Mouse (Mus musculus) bone marrow, adult 2 months (tissue): ENCODE measurements around the gene Cyfip1. TPM values are rescaled to one million over a fixed set of nuclear protein-coding genes. Genes with fewer than 3 reads are reported as not detected.

Experiments used
- H3K27ac ChIP-seq: fragments of 200-500 bp; 2 replicates; pipeline ENCODE4 v1.5.1; 2012; ENCODE audit warnings: low read depth, mild to moderate bottlenecking, control low read depth, inconsistent platforms, low read length; ENCODE audit not compliant: control insufficient read depth, poor library complexity, insufficient read depth
- H3K4me1 ChIP-seq: fragments of 200-500 bp; 2 replicates; pipeline ENCODE4 v1.6.1; 2011; ENCODE audit warnings: low read length; ENCODE audit not compliant: control insufficient read depth, insufficient read depth
- H3K4me3 ChIP-seq: fragments of 200-500 bp; replicated peaks from 2 replicates; pipeline ENCODE3; 2011; ENCODE audit warnings: mild to moderate bottlenecking, low read depth, low read length, control low read depth; ENCODE audit not compliant: control insufficient read depth
- CTCF ChIP-seq: fragments of 200-500 bp; IDR thresholded peaks from 2 replicates; pipeline ENCODE4 v1.5.1; 2011; ENCODE audit warnings: low read length, control low read depth; ENCODE audit not compliant: control insufficient read depth, insufficient read depth
- POLR2A ChIP-seq: fragments of 200-500 bp; IDR thresholded peaks from 2 replicates; pipeline ENCODE4 v1.6.1; 2011; ENCODE audit warnings: low read depth, mild to moderate bottlenecking, control low read depth, low read length, borderline replicate concordance; ENCODE audit not compliant: control insufficient read depth
- WGBS: fragments of 180-500 bp; shearing (Covaris S2); methylation state at CpG from one replicate; pipeline ENCODE4 v1.1.7; 2018; 5-methylcytosine and 5-hydroxymethylcytosine counted together
- polyA plus RNA-seq: library from polyadenylated mRNA; stranded (reverse); fragments of >200 nt; gene quantifications from 2 replicates; pipeline ENCODE4 v1.2.4, GENCODE M21; 2011; ENCODE audit warnings: low replicate concordance; ENCODE audit not compliant: missing spikeins, insufficient read depth, insufficient read length

The Cyfip1 gene
- polyA plus RNA-seq, 1 experiment = 14.1 TPM

GRCm38 (mm10) chr7:55836877-55837276 is 4.7 kb upstream of the Cyfip1 start:
- H3K4me3 ChIP-seq = no peak overlapping the region
- no peak overlapping the region for H3K27ac ChIP-seq
- no peaks in the 10 kb centered on the region for H3K4me1 ChIP-seq
- WGBS = 64% methylated on average over 4 of the region's 4 CpGs
- TF ChIP-seq POLR2A (no peak), CTCF (no peak)

- WGBS = under 1% methylated on average over 46 of the region's 47 CpGs
- TF ChIP-seq CTCF = no peak
- TF ChIP-seq POLR2A = peak; percentile 30; the same call in 1 of the 2 replicates
- Histone ChIP-seq H3K27ac (peak overlapping the region; percentile 7; the same call in 1 of the 2 replicates), H3K4me1 (no peaks in the 10 kb centered on the region; the same call in 1 of the 2 replicates), H3K4me3 (peak overlapping the region; percentile 55)
Measured at GRCm38 (mm10) chr7:55841977-55842503, 495 bp downstream of the Cyfip1 start.

GRCm38 (mm10) chr7:55842504-55843152 is 1.1 kb downstream of the Cyfip1 start:
- under 1% methylated on average over 40 of the region's 40 CpGs for WGBS

GRCm38 (mm10) chr7:55846606-55847312 is 5.2 kb downstream of the Cyfip1 start:
- H3K4me1 ChIP-seq = no peaks in the 10 kb centered on the region; the same call in 1 of the 2 replicates

More at GRCm38 (mm10) chr7:55842504-55843152, 1.1 kb downstream of the Cyfip1 start:
- H3K4me3 ChIP-seq = peak overlapping the region; percentile 55
- H3K27ac ChIP-seq = peak overlapping the region; percentile 7; the same call in 1 of the 2 replicates
- TF ChIP-seq POLR2A = no peak
- TF ChIP-seq CTCF = no peak
- no peaks in the 10 kb centered on the region; the same call in 1 of the 2 replicates for H3K4me1 ChIP-seq

GRCm38 (mm10) chr7:55849948-55850571 is 8.5 kb downstream of the Cyfip1 start:
- H3K4me3 ChIP-seq = no peak overlapping the region
- H3K27ac ChIP-seq = no peak overlapping the region
- WGBS = 84% methylated on average over 14 of the region's 14 CpGs
- no peak for TF ChIP-seq CTCF
- TF ChIP-seq POLR2A = no peak
- H3K4me1 ChIP-seq = no peaks in the 10 kb centered on the region; the same call in 1 of the 2 replicates

More at GRCm38 (mm10) chr7:55846606-55847312, 5.2 kb downstream of the Cyfip1 start:
- 69% methylated on average over 9 of the region's 9 CpGs for WGBS
- Histone ChIP-seq H3K4me3 (no peak overlapping the region), H3K27ac (no peak overlapping the region)
- TF ChIP-seq CTCF (no peak), POLR2A (no peak)

- peaks cover 2% of the 10 kb centered on the region for H3K4me1 ChIP-seq
Measured at GRCm38 (mm10) chr7:55852787-55853186, 11.2 kb downstream of the Cyfip1 start.

GRCm38 (mm10) chr7:55855597-55855996 is 14.1 kb downstream of the Cyfip1 start:
- H3K27ac ChIP-seq = no peak overlapping the region
- H3K4me3 ChIP-seq = no peak overlapping the region
- H3K4me1 ChIP-seq = peaks cover 2% of the 10 kb centered on the region
- 18% methylated on average over 3 of the region's 3 CpGs for WGBS
- TF ChIP-seq CTCF (no peak), POLR2A (no peak)

More at GRCm38 (mm10) chr7:55852787-55853186, 11.2 kb downstream of the Cyfip1 start:
- TF ChIP-seq CTCF (no peak), POLR2A (no peak)
- Histone ChIP-seq H3K27ac (no peak overlapping the region; the same call in 1 of the 2 replicates), H3K4me3 (no peak overlapping the region)
- WGBS = 10% methylated on average over 3 of the region's 3 CpGs
